Mouse (Mus musculus) embryonic facial prominence, embryonic 13.5 days (tissue): ENCODE results near the gene Gpc6. TPM values are rescaled to one million over a fixed set of nuclear protein-coding genes. Genes with fewer than 3 reads are reported as not detected.

ENCODE experiments used
- ATAC-seq: fragments of 200-750 bp; cut with Nextera tagmentation; 2 replicates; pipeline ENCODE4 v1.8.0; 2017; ENCODE audit warnings: low read depth; ENCODE audit not compliant: insufficient number of reproducible peaks, insufficient read depth, low FRiP score, low TSS enrichment
- H3K27ac ChIP-seq: fragments of 300-500 bp; sonication (generic); 2 replicates; pipeline ENCODE4 v1.5.1; 2015; ENCODE audit warnings: moderate library complexity, mild to moderate bottlenecking, inconsistent platforms
- H3K27me3 ChIP-seq: fragments of 300-500 bp; sonication (generic); 2 replicates; pipeline ENCODE4 v1.6.1; 2015; ENCODE audit warnings: mild to moderate bottlenecking, inconsistent platforms
- H3K36me3 ChIP-seq: fragments of 300-500 bp; sonication (generic); 2 replicates; pipeline ENCODE4 v1.6.1; 2015; ENCODE audit warnings: mild to moderate bottlenecking, inconsistent platforms
- H3K4me1 ChIP-seq: fragments of 300-500 bp; sonication (generic); 2 replicates; pipeline ENCODE4 v1.6.1; 2015; ENCODE audit warnings: inconsistent platforms
- H3K4me2 ChIP-seq: fragments of 300-500 bp; sonication (generic); 2 replicates; pipeline ENCODE4 v1.6.1; 2015; ENCODE audit warnings: moderate library complexity, mild to moderate bottlenecking, inconsistent platforms
- H3K4me3 ChIP-seq: fragments of 300-500 bp; sonication (generic); 2 replicates; pipeline ENCODE4 v1.5.1; 2015; ENCODE audit warnings: mild to moderate bottlenecking, inconsistent platforms
- H3K9ac ChIP-seq: fragments of 300-500 bp; sonication (generic); 2 replicates; pipeline ENCODE4 v1.6.1; 2015; ENCODE audit warnings: mild to moderate bottlenecking, inconsistent platforms
- H3K9me3 ChIP-seq: fragments of 300-500 bp; sonication (generic); 2 replicates; pipeline ENCODE4 v1.6.1; 2016; ENCODE audit warnings: inconsistent platforms
- WGBS: fragments of 180-500 bp; shearing (Covaris S2); methylation state at CpG from one replicate; pipeline ENCODE4 v1.1.7; 2015; ENCODE audit warnings: mixed read lengths; 5-methylcytosine and 5-hydroxymethylcytosine counted together
- polyA plus RNA-seq: library from polyadenylated mRNA; unstranded; fragments of >200 nt; fragmentation: Nextera tagmentation; extraction: Ambion mirVana; gene quantifications from 2 replicates; pipeline ENCODE4 v1.2.1, GENCODE M21; 2015

The Gpc6 gene
- polyA plus RNA-seq, 1 experiment from 2014 or later: 57.7 TPM

DNA sequence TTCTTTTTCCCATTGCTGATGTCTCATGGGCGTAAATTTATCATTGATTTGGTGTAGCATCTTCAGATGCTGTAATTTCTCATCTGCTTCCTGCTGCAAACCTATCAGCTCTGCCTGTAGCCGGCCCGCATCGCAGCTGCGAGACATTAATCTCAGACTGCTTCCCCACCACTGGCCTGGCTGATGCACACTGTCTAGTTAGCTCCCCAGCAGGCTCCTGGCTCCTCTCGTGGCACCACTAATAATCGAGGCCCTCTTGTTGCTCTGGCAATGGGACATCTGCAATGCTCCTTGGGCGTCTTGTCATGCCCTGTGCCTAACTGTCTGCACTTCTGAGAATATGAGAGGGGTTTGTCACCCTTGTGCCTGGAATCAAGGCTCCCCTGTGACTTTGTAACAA, 906.2 kb downstream of the Gpc6 start:
- 89% methylated on average over 8 of the region's 8 CpGs for WGBS
- no peak for ATAC-seq
- H3K4me3 ChIP-seq: no peak overlapping the region

DNA sequence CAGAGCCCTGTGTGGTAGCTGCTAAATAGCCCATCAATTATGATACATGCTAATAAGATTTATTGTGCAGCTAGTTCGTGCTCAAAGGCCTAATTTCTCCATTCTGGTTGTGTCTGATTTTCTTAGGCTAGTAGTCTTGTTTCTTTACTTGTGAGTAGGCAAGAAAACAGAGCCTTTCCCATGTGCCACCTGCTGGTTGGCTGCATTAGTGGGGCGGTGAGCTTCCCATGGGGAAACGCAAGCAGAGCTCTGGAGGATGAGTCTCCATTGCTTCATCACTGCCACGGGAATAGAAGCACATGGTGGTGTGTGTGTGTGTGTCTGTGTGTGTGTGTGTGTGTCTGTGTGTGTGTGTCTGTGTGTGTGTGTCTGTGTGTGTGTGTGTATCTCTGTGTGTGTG, 906.6 kb downstream of the Gpc6 start:
- H3K4me1 ChIP-seq: no peaks in the 10 kb centered on the region
- ATAC-seq: no peak
- H3K36me3 ChIP-seq: no peaks in the 10 kb centered on the region
- no peak overlapping the region for H3K9ac ChIP-seq
- H3K27ac ChIP-seq: no peak overlapping the region
- H3K27me3 ChIP-seq: no peaks in the 10 kb centered on the region
- H3K4me2 ChIP-seq: no peak overlapping the region
- no peak overlapping the region for H3K4me3 ChIP-seq
- 71% methylated on average over 4 of the region's 4 CpGs for WGBS
- H3K9me3 ChIP-seq: no peaks in the 10 kb centered on the region

More for the DNA sequence above, 906.2 kb downstream of the Gpc6 start:
- Histone ChIP-seq H3K9me3 (no peaks in the 10 kb centered on the region), H3K4me2 (no peak overlapping the region), H3K9ac (no peak overlapping the region), H3K27ac (no peak overlapping the region), H3K27me3 (no peaks in the 10 kb centered on the region), H3K4me1 (no peaks in the 10 kb centered on the region), H3K36me3 (no peaks in the 10 kb centered on the region)

DNA sequence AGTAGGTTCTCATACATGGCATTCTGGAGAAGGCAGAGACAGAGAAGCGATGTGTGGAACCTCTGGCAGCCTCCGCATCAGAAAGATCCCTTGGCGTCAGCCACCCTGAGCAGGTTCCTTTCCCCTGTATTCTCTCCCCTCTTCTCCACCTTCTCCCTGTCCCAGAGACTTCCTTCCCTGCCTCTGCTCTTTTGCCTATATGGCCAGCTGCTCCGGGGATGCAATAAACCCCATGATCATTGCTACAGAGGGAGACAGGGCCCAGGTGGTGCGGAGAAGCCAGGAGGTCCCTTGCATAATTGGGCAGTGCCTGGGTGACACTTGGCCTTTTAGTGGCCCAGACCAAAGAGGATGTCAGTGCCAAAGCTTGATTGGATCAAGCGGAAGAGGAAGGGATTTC, 910.4 kb downstream of the Gpc6 start:
- H3K27me3 ChIP-seq: no peaks in the 10 kb centered on the region
- H3K4me3 ChIP-seq: no peak overlapping the region
- ATAC-seq: no peak
- H3K9ac ChIP-seq: no peak overlapping the region
- no peaks in the 10 kb centered on the region for H3K9me3 ChIP-seq
- no peak overlapping the region for H3K27ac ChIP-seq
- 94% methylated on average over 6 of the region's 6 CpGs for WGBS
- H3K36me3 ChIP-seq: no peaks in the 10 kb centered on the region
- H3K4me1 ChIP-seq: no peaks in the 10 kb centered on the region
- H3K4me2 ChIP-seq: no peak overlapping the region

DNA sequence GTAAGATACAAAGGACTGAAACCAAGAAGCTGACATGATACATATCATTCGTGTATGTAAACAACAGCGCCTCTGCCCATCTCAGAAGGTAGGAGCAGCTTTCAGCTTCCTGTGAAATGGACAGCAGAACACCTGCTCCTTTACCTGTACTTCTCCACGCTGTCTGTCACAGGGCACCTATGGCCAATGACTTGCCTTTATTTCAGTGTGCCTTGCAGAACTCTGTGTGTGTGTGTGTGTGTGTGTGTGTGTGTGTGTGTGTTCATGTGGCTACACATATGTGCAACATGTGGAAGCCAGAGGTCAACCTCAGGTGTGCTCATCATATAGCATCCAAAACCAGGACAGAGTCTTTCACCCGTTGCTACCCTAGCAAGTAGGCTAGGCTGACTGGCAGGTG, 911.9 kb downstream of the Gpc6 start:
- Histone ChIP-seq H3K4me3 (no peak overlapping the region), H3K36me3 (no peaks in the 10 kb centered on the region)
- WGBS: 93% methylated on average over 4 of the region's 4 CpGs

DNA sequence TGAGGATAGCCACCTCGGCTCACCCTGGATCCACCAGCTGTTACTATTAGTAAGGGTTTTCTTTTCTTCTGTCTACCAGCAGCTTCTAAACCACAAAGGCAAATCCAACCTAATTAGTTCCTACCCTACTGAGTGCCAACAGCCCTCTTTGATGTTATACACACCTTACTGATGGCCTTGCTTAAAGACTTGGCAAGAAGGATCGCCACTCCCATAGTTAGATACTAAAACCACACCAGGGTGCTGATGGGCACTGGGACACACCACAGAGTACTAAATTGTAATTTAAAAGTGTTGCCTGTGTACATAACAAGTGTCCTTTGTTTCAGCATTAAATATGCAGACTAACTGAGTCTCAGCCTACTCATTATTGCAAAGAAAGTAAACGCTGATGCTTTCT, 912.6 kb downstream of the Gpc6 start:
- H3K27me3 ChIP-seq: no peaks in the 10 kb centered on the region
- H3K36me3 ChIP-seq: no peaks in the 10 kb centered on the region
- H3K4me2 ChIP-seq: no peak overlapping the region
- H3K9ac ChIP-seq: no peak overlapping the region
- H3K9me3 ChIP-seq: no peaks in the 10 kb centered on the region
- WGBS: 52% methylated on average over 3 of the region's 3 CpGs
- no peak overlapping the region for H3K4me3 ChIP-seq
- no peak for ATAC-seq
- H3K27ac ChIP-seq: no peak overlapping the region
- H3K4me1 ChIP-seq: peaks cover 8% of the 10 kb centered on the region; the same call in 1 of the 2 replicates

More for the DNA sequence above, 911.9 kb downstream of the Gpc6 start:
- no peak overlapping the region for H3K4me2 ChIP-seq
- no peak overlapping the region for H3K9ac ChIP-seq
- no peak for ATAC-seq
- no peak overlapping the region for H3K27ac ChIP-seq
- H3K9me3 ChIP-seq: no peaks in the 10 kb centered on the region
- peaks cover 3% of the 10 kb centered on the region; the same call in 1 of the 2 replicates for H3K4me1 ChIP-seq
- no peaks in the 10 kb centered on the region for H3K27me3 ChIP-seq

DNA sequence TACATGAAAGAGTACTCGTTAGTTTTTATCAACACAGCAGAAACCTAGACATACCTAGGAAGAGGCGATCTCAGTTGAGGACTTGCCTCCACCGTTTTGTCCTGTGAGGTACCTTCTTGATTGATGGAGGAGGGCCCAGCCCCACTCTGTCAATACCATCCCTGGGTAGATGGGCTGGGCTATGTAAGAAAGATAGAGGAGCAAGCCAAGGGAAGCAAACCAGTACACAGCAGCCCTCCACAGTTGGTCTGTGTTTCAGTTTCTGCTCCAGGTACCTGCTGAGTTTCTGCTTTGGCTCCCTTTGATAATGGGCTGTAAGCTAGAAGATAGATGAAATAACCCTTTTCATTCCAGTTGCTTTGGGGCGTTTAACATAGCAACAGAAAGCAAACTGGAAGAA, 916.1 kb downstream of the Gpc6 start:
- Histone ChIP-seq H3K4me1 (peaks cover 8% of the 10 kb centered on the region; the same call in 1 of the 2 replicates), H3K4me3 (no peak overlapping the region), H3K27ac (no peak overlapping the region), H3K36me3 (no peaks in the 10 kb centered on the region), H3K27me3 (no peaks in the 10 kb centered on the region), H3K9ac (no peak overlapping the region), H3K9me3 (no peaks in the 10 kb centered on the region), H3K4me2 (no peak overlapping the region)
- WGBS: 82% methylated on average over 4 of the region's 4 CpGs
- ATAC-seq: no peak

GRCm38 (mm10) chr14:117841797-117842553, 916.9 kb downstream of the Gpc6 start:
- 0 out of 2 replicates have a peak overlapping the region, but pooled peaks have one; percentile 20 for H3K4me2 ChIP-seq
- 53% methylated on average over 14 of the region's 14 CpGs for WGBS
- no peak overlapping the region for H3K4me3 ChIP-seq
- no peaks in the 10 kb centered on the region for H3K27me3 ChIP-seq
- no peaks in the 10 kb centered on the region for H3K36me3 ChIP-seq
- ATAC-seq: no peak
- H3K9me3 ChIP-seq: no peaks in the 10 kb centered on the region
- H3K9ac ChIP-seq: no peak overlapping the region
- peaks cover 8% of the 10 kb centered on the region; the same call in 1 of the 2 replicates for H3K4me1 ChIP-seq
- H3K27ac ChIP-seq: no peak overlapping the region

DNA sequence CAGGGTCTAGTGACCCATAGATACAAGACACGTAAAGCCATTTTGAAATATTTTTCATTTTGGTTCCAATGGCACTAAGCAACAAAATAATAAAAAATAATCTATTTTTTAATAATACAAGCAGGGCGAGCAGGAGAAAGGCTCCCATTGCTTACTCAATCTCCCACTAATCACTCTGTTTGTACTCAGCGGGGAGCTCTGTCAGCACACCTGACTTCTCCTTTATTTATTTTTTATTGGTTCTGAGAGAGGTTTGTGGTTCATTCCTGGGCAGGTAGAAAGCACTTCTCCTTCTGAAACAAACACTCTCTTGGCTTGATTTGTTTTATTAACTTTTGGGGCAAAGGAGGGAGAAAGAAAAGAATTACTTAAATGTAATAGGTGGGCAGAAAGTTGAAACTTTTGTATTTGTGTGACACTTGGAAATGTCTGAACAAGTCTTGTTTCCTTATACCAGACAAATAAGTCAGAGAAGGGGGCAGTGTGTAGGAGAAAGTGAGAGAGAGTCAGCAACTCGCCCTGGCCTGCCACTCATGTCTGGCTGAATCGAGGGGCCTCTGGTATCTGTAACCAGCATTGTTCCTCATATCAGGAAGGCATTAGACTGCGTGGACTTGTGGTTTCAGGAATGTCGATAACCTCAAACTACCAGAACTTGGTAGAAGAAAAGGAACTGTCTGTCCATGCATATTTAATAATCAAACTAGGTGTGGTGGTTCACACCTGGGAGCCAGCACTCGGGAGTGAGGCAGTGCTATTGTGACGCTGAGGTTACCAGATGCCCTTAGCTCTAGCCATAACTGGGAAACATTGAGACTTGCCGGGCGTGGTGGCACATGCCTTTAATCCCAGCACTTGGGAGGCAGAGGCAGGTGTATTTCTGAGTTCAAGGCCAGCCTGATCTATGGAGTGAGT, 924.7 kb downstream of the Gpc6 start:
- Histone ChIP-seq H3K9ac (no peak overlapping the region), H3K36me3 (no peaks in the 10 kb centered on the region), H3K9me3 (no peaks in the 10 kb centered on the region), H3K4me1 (no peaks in the 10 kb centered on the region), H3K27ac (no peak overlapping the region), H3K4me3 (no peak overlapping the region), H3K27me3 (no peaks in the 10 kb centered on the region), H3K4me2 (no peak overlapping the region)
- WGBS: 81% methylated on average over 11 of the region's 11 CpGs
- ATAC-seq: no peak

DNA sequence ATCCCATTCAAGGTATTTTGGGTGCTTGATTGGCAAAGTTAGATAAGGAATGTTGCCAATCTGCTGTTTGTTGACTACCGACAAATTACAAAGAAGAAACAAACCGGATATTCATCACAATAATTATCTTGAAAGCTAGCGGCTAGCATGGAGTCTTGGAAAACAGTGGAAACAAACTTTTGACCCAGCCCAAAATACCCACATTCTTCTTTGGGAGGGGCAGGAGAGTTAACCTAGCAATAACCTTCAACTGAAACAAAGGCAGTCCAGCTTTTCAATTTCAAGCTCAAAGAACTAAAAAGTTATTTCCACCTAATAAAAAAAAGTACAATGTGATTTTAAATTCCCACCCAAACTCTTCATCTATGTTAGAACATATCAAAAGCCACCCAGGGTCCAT, 927.2 kb downstream of the Gpc6 start:
- H3K27me3 ChIP-seq: no peaks in the 10 kb centered on the region
- H3K4me1 ChIP-seq: no peaks in the 10 kb centered on the region
- ATAC-seq: no peak
- no peak overlapping the region for H3K4me2 ChIP-seq
- H3K4me3 ChIP-seq: no peak overlapping the region
- 81% methylated on average over 3 of the region's 3 CpGs for WGBS
- H3K27ac ChIP-seq: no peak overlapping the region
- no peaks in the 10 kb centered on the region for H3K36me3 ChIP-seq
- no peak overlapping the region for H3K9ac ChIP-seq
- no peaks in the 10 kb centered on the region for H3K9me3 ChIP-seq

DNA sequence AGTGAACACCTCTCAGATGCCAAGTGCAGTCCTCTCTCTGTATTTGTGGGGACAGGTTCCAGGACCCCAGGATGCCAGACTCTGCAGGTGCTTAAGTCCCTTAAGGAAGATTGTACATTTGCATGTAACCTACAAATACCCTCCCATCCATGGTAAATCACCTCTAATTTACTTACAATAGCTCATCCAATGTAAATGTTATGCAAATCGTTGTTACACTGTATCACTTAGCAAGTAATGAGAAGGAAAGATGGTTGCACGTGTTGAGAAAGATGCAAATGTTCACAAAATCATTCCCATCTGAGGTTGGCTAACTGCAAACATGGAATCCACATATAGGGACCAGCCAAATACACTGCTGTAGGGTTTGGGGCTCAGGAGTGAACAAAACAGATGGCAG, 927.7 kb downstream of the Gpc6 start:
- H3K27ac ChIP-seq: no peak overlapping the region
- WGBS: 84% methylated on average over 2 of the region's 2 CpGs

DNA sequence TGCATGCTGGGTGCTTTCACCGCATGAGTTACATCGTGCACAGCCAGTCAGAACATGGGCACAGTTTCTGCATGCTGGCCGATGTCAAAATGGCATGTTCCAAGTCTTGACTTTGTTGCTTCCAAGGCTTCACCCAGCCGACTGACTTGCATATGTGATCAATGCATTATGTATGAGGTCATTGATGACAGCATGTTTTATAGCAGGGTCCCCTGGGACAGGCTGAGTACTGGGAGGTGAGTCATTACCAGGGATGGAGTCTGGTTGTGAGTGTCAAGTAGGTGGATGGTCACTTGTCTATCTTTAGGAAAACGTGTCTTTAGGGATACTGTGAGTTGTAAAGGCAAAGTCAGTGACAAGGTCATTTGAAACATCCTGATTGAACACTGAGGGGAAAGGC, 929.4 kb downstream of the Gpc6 start:
- H3K36me3 ChIP-seq: no peaks in the 10 kb centered on the region
- no peak for ATAC-seq

More for the DNA sequence above, 927.7 kb downstream of the Gpc6 start:
- H3K9me3 ChIP-seq: no peaks in the 10 kb centered on the region
- no peak overlapping the region for H3K9ac ChIP-seq
- no peaks in the 10 kb centered on the region for H3K27me3 ChIP-seq
- no peak overlapping the region for H3K4me3 ChIP-seq
- no peak for ATAC-seq
- H3K4me2 ChIP-seq: no peak overlapping the region
- no peaks in the 10 kb centered on the region for H3K4me1 ChIP-seq
- no peaks in the 10 kb centered on the region for H3K36me3 ChIP-seq

DNA sequence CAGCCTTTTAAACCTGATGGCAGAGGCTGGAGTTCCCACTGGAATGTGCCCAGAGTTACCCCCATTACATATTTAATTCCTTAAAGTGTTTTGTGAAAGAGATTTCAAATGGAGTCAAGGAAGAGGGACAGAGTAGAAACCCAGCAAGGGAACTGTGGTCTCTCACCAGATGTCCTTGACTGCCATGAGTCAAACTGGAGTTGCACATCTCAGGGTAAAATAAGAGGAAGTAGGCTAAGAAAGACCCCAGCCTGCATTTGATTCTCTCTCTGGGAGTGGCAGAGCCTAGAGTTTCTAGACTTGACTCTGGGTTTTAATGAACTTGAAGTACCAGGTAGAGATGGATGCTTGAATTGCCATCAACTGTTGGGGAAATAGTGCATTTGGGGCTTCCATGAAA, 946.2 kb downstream of the Gpc6 start:
- H3K4me2 ChIP-seq: no peak overlapping the region
- H3K4me1 ChIP-seq: no peaks in the 10 kb centered on the region
- no peak overlapping the region for H3K27ac ChIP-seq
- no peak overlapping the region for H3K4me3 ChIP-seq
- H3K9ac ChIP-seq: no peak overlapping the region
- no peaks in the 10 kb centered on the region for H3K27me3 ChIP-seq
- no peak for ATAC-seq
- no peaks in the 10 kb centered on the region for H3K9me3 ChIP-seq
- H3K36me3 ChIP-seq: peaks cover 9% of the 10 kb centered on the region; the same call in 1 of the 2 replicates

More for the DNA sequence above, 929.4 kb downstream of the Gpc6 start:
- H3K4me2 ChIP-seq: no peak overlapping the region
- no peaks in the 10 kb centered on the region for H3K27me3 ChIP-seq
- no peak overlapping the region for H3K9ac ChIP-seq
- H3K4me1 ChIP-seq: no peaks in the 10 kb centered on the region
- no peaks in the 10 kb centered on the region for H3K9me3 ChIP-seq
- WGBS: 91% methylated on average over 5 of the region's 5 CpGs
- H3K27ac ChIP-seq: no peak overlapping the region
- H3K4me3 ChIP-seq: no peak overlapping the region
